Mouse (Mus musculus) brain, embryonic 14.5 days (tissue): ENCODE data around the gene Usp32. TPM values are rescaled to one million over a fixed set of nuclear protein-coding genes. Genes with fewer than 3 reads are reported as not detected.

ENCODE experiments used
- DNase-seq: peaks from one replicate; pipeline ENCODE4 v3.0.0-alpha.2; 2011; ENCODE audit warnings: low read depth
- CTCF ChIP-seq: fragments of 200-500 bp; IDR thresholded peaks from 2 replicates; pipeline ENCODE4 v1.5.1; 2012; ENCODE audit warnings: inconsistent platforms, mild to moderate bottlenecking, moderate library complexity, borderline replicate concordance; ENCODE audit not compliant: insufficient read depth, insufficient read length; ENCODE audit errors: extremely low read depth
- POLR2A ChIP-seq: fragments of 200-500 bp; IDR thresholded peaks from 2 replicates; pipeline ENCODE4 v1.6.1; 2012; ENCODE audit warnings: mild to moderate bottlenecking, inconsistent platforms, borderline replicate concordance; ENCODE audit not compliant: poor library complexity, insufficient read depth, insufficient read length, severe bottlenecking; ENCODE audit errors: extremely low read depth
- polyA plus RNA-seq: library from polyadenylated mRNA; depleted of rRNA; stranded (reverse); fragments of >200 nt; gene quantifications from 2 replicates; pipeline ENCODE4 v1.2.3, GENCODE M21; 2012

Gene Usp32
- polyA plus RNA-seq, 1 experiment = 31.9 TPM

DNA sequence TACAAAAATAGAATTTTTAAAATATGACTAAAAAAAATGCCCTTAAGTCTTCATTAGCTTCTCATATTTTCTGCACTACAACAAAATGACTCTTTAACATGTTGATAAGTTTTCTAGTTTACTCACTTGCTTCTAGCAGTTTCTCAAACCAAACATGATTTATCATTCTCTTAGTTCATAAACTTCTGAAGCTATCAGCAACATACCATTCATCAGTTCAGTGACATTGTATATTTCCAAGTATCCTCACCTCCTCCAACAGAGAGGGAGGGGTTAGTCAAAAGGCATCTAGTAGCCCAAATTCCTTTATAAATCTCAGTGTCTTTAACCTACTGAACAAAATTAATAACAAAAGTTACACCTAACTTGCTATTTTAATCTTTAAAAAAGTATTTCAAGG, 22.8 kb downstream of the Usp32 start:
- TF ChIP-seq POLR2A (no peak), CTCF (no peak)
- DNase-seq = no peak

- no peak for DNase-seq
- TF ChIP-seq CTCF (no peak), POLR2A (no peak)
Measured at GRCm38 (mm10) chr11:85116084-85116844, 23.7 kb downstream of the Usp32 start.

- no peak for DNase-seq
- TF ChIP-seq POLR2A = no peak
- TF ChIP-seq CTCF = no peak
Measured at GRCm38 (mm10) chr11:85109957-85110356, 30.0 kb downstream of the Usp32 start.

- no peak for DNase-seq
- no peak for TF ChIP-seq CTCF
- no peak for TF ChIP-seq POLR2A
Measured at GRCm38 (mm10) chr11:85107217-85107616, 32.7 kb downstream of the Usp32 start.

GRCm38 (mm10) chr11:85105836-85106235, 34.1 kb downstream of the Usp32 start:
- no peak for DNase-seq
- no peak for TF ChIP-seq CTCF
- TF ChIP-seq POLR2A = no peak

DNA sequence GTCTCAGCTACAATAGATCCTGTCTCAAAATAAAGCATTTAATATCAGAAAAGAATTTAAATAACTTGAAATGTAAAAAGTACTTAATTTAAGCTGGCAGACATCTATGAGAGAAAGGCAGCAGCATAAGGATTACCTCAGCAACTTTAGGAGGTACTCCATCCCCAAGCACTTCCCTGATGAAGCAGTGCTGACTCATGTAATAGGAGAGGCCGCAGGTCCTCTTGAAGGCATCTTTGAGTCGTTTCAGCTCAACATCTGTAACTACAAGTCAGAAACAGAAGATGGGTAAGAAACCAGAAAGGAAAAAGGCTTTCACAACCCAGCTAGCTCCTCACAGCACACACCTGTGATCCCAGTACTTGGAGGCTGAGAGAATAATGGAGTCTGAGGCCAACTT, 36.2 kb downstream of the Usp32 start:
- DNase-seq = no peak
- no peak for TF ChIP-seq CTCF
- TF ChIP-seq POLR2A = no peak

GRCm38 (mm10) chr11:85095116-85095515, 44.8 kb downstream of the Usp32 start:
- TF ChIP-seq CTCF (no peak), POLR2A (no peak)
- peak; percentile 1 for DNase-seq

DNA sequence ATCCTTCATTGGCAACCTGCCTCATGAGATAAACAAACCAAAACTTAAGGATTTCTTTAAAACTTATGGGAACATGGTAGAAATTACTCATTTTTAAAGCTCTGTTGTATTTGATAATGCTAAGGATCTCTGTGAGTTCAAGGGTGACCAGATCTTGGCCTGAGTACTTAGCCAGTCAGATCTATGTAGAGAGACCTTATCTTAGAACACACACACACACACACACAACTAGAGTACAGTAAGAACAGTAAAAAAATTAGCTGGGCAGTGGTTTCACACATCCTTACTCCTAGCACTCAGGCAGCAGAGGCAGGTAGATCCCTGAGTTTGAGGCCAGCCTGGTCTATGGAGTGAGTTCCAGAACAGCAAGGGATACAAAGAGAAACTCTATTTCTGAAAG, 53.7 kb downstream of the Usp32 start:
- no peak for DNase-seq
- TF ChIP-seq CTCF (no peak), POLR2A (no peak)

GRCm38 (mm10) chr11:85067871-85068270, 72.1 kb downstream of the Usp32 start:
- no peak for DNase-seq
- no peak for TF ChIP-seq CTCF
- no peak for TF ChIP-seq POLR2A

DNA sequence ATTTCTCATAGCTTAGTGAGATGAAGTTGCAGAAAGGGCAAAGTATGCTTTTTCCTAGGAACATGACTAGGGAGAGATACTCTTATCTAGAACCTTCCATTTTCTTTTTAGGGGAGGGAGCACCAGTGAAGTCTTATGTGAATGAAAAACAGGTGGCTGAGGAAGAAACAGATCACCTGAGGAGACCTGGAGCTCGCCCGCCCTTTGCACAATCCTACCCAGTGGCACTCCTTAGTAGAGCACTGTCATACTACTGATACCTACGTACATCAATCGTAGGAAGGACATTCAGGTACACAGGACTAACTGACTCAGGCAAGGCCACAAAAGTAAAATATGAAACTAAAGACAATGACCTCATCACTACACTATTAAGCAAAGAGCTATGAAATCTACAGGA, 81.4 kb downstream of the Usp32 start:
- no peak for DNase-seq
- TF ChIP-seq CTCF (no peak), POLR2A (no peak)

DNA sequence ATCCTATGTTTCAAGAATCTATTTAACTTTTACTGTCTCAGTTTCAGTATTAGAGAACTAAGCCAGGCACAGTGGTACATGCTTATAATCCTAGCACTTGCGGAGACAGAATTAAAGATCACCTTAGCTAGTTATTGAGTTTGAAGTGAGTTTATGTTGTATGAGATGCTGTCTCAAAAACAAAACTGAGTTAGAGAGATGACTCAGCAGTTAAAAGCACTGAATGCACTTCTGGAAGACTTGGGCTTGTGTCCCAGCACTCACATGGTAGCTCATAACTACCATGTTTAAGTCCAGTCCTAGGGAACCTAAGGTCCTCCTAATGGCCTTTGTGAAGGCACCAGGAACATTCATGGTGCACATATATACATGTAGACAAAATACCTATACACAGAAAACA, 82.4 kb downstream of the Usp32 start:
- DNase-seq = no peak
- no peak for TF ChIP-seq CTCF
- no peak for TF ChIP-seq POLR2A

DNA sequence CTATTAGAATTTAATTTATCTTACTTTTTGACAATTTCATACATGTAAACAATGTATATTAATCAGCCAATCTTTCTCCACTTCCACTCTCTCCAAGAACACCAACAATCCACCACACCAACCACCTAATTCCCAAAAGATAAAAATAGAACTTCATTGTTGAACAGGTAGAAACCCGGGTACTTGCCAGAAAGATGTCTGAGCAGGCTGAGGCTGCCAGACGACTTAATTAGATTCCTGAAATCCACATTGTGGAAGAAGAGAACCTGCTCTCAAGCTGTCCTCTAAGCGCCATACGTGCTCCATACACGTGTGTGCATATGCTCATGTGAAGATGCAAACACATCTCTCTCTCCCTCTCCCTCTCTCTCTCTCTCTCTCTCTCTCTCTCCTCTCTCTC, 83.1 kb downstream of the Usp32 start:
- TF ChIP-seq CTCF = no peak
- TF ChIP-seq POLR2A = no peak
- DNase-seq = peak; percentile 37
